Mouse (Mus musculus) heart, embryonic 15.5 days (tissue): ENCODE data around the gene Exph5. TPM values are rescaled to one million over a fixed set of nuclear protein-coding genes. Genes with fewer than 3 reads are reported as not detected.

Experiments
- ATAC-seq: fragments of 200-750 bp; cut with Nextera tagmentation; replicated peaks from 2 replicates; pipeline ENCODE4 v1.8.0; 2017; ENCODE audit warnings: low read depth, moderate TSS enrichment; ENCODE audit not compliant: insufficient number of reproducible peaks, insufficient read depth, low FRiP score
- H3K27ac ChIP-seq: fragments of 300-500 bp; sonication (generic); 2 replicates; pipeline ENCODE4 v1.5.1; 2015; ENCODE audit warnings: mild to moderate bottlenecking, inconsistent platforms
- H3K27me3 ChIP-seq: fragments of 300-500 bp; sonication (generic); 2 replicates; pipeline ENCODE4 v1.6.1; 2015; ENCODE audit warnings: inconsistent platforms
- H3K36me3 ChIP-seq: fragments of 300-500 bp; sonication (generic); 2 replicates; pipeline ENCODE4 v1.6.1; 2015; ENCODE audit warnings: mild to moderate bottlenecking, inconsistent platforms
- H3K4me1 ChIP-seq: fragments of 300-500 bp; sonication (generic); replicated peaks from 2 replicates; pipeline ENCODE4 v1.6.1; 2015; ENCODE audit warnings: inconsistent platforms
- H3K4me2 ChIP-seq: fragments of 300-500 bp; sonication (generic); 2 replicates; pipeline ENCODE4 v1.6.1; 2015; ENCODE audit warnings: inconsistent platforms, mild to moderate bottlenecking, moderate library complexity
- H3K4me3 ChIP-seq: fragments of 300-500 bp; sonication (generic); 2 replicates; pipeline ENCODE4 v1.5.1; 2015; ENCODE audit warnings: mild to moderate bottlenecking, inconsistent platforms
- H3K9ac ChIP-seq: fragments of 300-500 bp; sonication (generic); 2 replicates; pipeline ENCODE4 v1.6.1; 2015; ENCODE audit warnings: mild to moderate bottlenecking, inconsistent platforms
- H3K9me3 ChIP-seq: fragments of 300-500 bp; sonication (generic); replicated peaks from 2 replicates; pipeline ENCODE4 v1.6.1; 2016; ENCODE audit warnings: inconsistent platforms
- WGBS: fragments of 180-500 bp; shearing (Covaris S2); methylation state at CpG from one replicate; pipeline ENCODE4 v1.1.7; 2015; ENCODE audit warnings: mixed read lengths; 5-methylcytosine and 5-hydroxymethylcytosine counted together
- polyA plus RNA-seq: library from polyadenylated mRNA; unstranded; fragments of >200 nt; fragmentation: Nextera tagmentation; extraction: Ambion mirVana; gene quantifications from 2 replicates; pipeline ENCODE4 v1.2.1, GENCODE M21; 2015

The Exph5 gene
- polyA plus RNA-seq, 1 experiment from 2014 or later: 0.31 TPM

DNA sequence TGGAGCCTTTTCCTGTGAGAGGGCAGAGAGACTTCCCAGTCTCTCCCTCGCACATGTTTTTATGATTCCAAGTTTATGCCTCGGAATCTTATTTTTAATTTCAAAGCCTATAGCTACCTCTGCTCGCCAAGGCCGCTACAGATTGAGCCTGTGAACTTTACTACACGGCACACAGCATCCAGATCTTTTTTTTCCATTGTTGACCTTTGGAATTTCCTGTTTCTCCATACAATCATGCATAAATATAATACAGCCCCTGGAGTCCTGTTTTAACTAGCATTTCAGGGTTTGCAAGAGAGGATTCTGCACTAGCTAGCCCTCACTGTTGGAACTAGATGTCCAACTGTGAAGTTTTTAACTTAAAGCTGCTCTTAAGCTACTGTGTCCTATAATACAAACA lies 29.3 kb upstream of the Exph5 start:
- no peak for ATAC-seq
- peaks cover 3% of the 10 kb centered on the region; the same call in 1 of the 2 replicates for H3K4me1 ChIP-seq
- no peaks in the 10 kb centered on the region for H3K36me3 ChIP-seq
- H3K27ac ChIP-seq: peak overlapping the region; percentile 37; the same call in 1 of the 2 replicates
- H3K9ac ChIP-seq: no peak overlapping the region
- H3K27me3 ChIP-seq: no peaks in the 10 kb centered on the region
- H3K4me2 ChIP-seq: no peak overlapping the region
- no peaks in the 10 kb centered on the region for H3K9me3 ChIP-seq
- H3K4me3 ChIP-seq: no peak overlapping the region
- WGBS: 54% methylated on average over 5 of the region's 5 CpGs

DNA sequence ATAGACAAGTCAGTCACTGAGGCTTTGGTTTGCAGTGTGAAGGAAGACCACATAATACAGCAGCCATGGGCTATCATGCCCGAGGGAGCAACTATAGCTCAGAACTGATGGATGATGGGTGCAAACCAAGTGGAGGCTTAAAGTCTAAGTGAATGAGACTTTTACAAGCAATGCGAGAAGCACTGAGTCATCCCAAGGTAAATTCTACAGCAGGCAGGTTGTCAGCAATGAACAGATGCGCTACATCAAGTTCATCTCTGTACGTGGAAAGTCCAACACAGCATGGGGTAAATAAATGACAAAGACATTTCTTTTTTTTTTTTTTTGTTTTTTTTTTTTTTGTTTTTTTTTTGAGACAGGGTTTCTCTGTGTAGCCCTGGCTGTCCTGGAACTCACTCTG lies 28.8 kb upstream of the Exph5 start:
- no peaks in the 10 kb centered on the region for H3K27me3 ChIP-seq
- no peaks in the 10 kb centered on the region for H3K9me3 ChIP-seq
- no peak overlapping the region for H3K9ac ChIP-seq
- no peak overlapping the region for H3K27ac ChIP-seq
- no peak overlapping the region for H3K4me2 ChIP-seq
- no peaks in the 10 kb centered on the region for H3K36me3 ChIP-seq
- peaks cover 3% of the 10 kb centered on the region; the same call in 1 of the 2 replicates for H3K4me1 ChIP-seq
- WGBS: 79% methylated on average over 4 of the region's 4 CpGs
- no peak overlapping the region for H3K4me3 ChIP-seq
- no peak for ATAC-seq

DNA sequence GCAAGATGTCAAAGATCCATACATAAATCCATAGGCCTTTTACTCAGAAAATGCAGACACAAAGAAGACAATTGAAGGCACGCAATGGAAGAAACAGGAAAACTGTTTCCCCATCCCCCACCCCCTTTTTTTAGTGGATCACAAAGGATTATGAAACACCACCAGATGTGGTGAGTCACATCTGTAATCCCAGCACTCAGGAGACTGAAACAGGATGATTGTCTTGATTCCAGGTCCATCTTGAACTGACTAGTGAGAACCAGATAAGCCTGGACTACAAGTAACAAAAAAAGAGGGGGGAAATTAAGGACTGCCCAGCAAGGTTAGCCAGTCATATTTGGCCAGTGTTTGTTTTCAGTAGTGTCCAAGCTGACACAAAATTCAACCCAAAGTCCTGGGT lies 25.1 kb upstream of the Exph5 start:
- 92% methylated on average over 1 of the region's 1 CpGs for WGBS

GRCm38 (mm10) chr9:53278997-53279396 lies 22.5 kb upstream of the Exph5 start:
- Histone ChIP-seq H3K9me3 (no peaks in the 10 kb centered on the region), H3K27ac (no peak overlapping the region), H3K4me1 (no peaks in the 10 kb centered on the region), H3K27me3 (no peaks in the 10 kb centered on the region), H3K9ac (no peak overlapping the region), H3K4me3 (no peak overlapping the region), H3K36me3 (no peaks in the 10 kb centered on the region), H3K4me2 (no peak overlapping the region)
- no peak for ATAC-seq
- WGBS: 88% methylated on average over 2 of the region's 2 CpGs

More for the DNA sequence above, 25.1 kb upstream of the Exph5 start:
- no peak for ATAC-seq
- Histone ChIP-seq H3K36me3 (no peaks in the 10 kb centered on the region), H3K4me3 (no peak overlapping the region), H3K27me3 (no peaks in the 10 kb centered on the region), H3K27ac (no peak overlapping the region), H3K4me2 (no peak overlapping the region), H3K9ac (no peak overlapping the region), H3K9me3 (no peaks in the 10 kb centered on the region), H3K4me1 (no peaks in the 10 kb centered on the region; the same call in 1 of the 2 replicates)

- ATAC-seq: no peak
- WGBS: 73% methylated on average over 6 of the region's 6 CpGs
Observed at GRCm38 (mm10) chr9:53286793-53287192, 14.7 kb upstream of the Exph5 start.

DNA sequence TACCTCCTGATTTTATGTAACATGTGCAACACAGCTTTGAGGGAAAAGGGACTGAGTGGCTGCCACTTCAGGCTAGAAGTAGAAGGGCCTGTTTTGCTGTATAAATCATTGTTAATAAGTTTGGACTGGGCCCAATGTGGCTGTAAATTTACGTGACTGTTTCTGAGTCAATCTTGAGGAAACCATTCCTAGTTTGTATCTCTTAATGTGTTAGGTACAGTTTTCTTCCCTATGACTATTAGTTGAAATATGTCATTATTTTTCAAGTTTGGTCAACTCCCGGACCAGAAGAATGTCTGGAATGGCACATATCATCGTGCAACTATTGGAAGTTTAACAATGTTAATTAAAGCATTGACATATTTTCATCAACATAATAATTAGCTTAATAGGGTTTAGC lies 11.5 kb upstream of the Exph5 start:
- Histone ChIP-seq H3K27ac (no peak overlapping the region), H3K36me3 (no peaks in the 10 kb centered on the region), H3K27me3 (no peaks in the 10 kb centered on the region), H3K9me3 (no peaks in the 10 kb centered on the region), H3K9ac (no peak overlapping the region), H3K4me1 (no peaks in the 10 kb centered on the region), H3K4me2 (no peak overlapping the region), H3K4me3 (no peak overlapping the region)
- ATAC-seq: no peak
- WGBS: 63% methylated on average over 3 of the region's 3 CpGs

More at GRCm38 (mm10) chr9:53286793-53287192, 14.7 kb upstream of the Exph5 start:
- no peak overlapping the region for H3K27ac ChIP-seq
- no peak overlapping the region for H3K4me3 ChIP-seq
- no peaks in the 10 kb centered on the region for H3K27me3 ChIP-seq
- H3K4me2 ChIP-seq: no peak overlapping the region
- no peaks in the 10 kb centered on the region for H3K36me3 ChIP-seq
- H3K4me1 ChIP-seq: no peaks in the 10 kb centered on the region
- no peaks in the 10 kb centered on the region for H3K9me3 ChIP-seq
- H3K9ac ChIP-seq: no peak overlapping the region

GRCm38 (mm10) chr9:53292833-53293232 lies 8.6 kb upstream of the Exph5 start:
- no peak for ATAC-seq
- H3K27me3 ChIP-seq: no peaks in the 10 kb centered on the region

GRCm38 (mm10) chr9:53301801-53302311 lies 386 bp downstream of the Exph5 start:
- no peak for ATAC-seq
- peak overlapping the region; percentile 50 for H3K4me3 ChIP-seq

More at GRCm38 (mm10) chr9:53292833-53293232, 8.6 kb upstream of the Exph5 start:
- Histone ChIP-seq H3K4me2 (no peak overlapping the region), H3K9me3 (no peaks in the 10 kb centered on the region), H3K36me3 (no peaks in the 10 kb centered on the region), H3K9ac (no peak overlapping the region), H3K4me3 (no peak overlapping the region), H3K27ac (no peak overlapping the region), H3K4me1 (no peaks in the 10 kb centered on the region)

DNA sequence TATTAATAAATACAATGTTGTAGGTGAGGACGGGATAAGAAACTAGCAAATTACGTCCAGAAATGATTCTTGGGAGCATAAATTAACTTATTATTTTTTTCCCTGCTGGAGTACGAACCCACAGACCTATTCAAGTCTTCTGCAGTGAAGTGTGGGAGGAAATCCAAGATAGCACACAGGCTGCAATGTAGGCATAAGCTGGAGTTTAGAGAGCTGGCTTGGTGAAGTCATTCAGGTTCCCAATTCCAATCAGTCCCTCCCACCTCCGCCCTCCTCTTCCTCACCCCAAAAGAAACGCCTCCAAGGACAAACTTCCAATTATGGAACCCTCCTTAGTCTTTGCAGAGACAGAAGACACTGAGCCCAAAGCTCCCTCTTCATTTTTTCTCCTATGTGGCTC lies 945 bp downstream of the Exph5 start:
- no peaks in the 10 kb centered on the region for H3K9me3 ChIP-seq
- no peak overlapping the region for H3K27ac ChIP-seq
- no peak for ATAC-seq
- peaks cover 16% of the 10 kb centered on the region; the same call in 1 of the 2 replicates for H3K27me3 ChIP-seq
- WGBS: 61% methylated on average over 5 of the region's 5 CpGs
- peaks cover 5% of the 10 kb centered on the region for H3K4me1 ChIP-seq
- peak overlapping the region; percentile 50; the same call in 1 of the 2 replicates for H3K4me3 ChIP-seq
- peak overlapping the region; percentile 85 for H3K4me2 ChIP-seq
- H3K9ac ChIP-seq: no peak overlapping the region
- no peaks in the 10 kb centered on the region for H3K36me3 ChIP-seq

More at GRCm38 (mm10) chr9:53301801-53302311, 386 bp downstream of the Exph5 start:
- Histone ChIP-seq H3K27ac (no peak overlapping the region), H3K4me1 (peaks cover 5% of the 10 kb centered on the region), H3K36me3 (no peaks in the 10 kb centered on the region), H3K27me3 (peaks cover 16% of the 10 kb centered on the region; the same call in 1 of the 2 replicates), H3K9me3 (no peaks in the 10 kb centered on the region), H3K4me2 (peak overlapping the region; percentile 85), H3K9ac (peak overlapping the region; percentile 40; the same call in 1 of the 2 replicates)
- WGBS: 5% methylated on average over 19 of the region's 19 CpGs

DNA sequence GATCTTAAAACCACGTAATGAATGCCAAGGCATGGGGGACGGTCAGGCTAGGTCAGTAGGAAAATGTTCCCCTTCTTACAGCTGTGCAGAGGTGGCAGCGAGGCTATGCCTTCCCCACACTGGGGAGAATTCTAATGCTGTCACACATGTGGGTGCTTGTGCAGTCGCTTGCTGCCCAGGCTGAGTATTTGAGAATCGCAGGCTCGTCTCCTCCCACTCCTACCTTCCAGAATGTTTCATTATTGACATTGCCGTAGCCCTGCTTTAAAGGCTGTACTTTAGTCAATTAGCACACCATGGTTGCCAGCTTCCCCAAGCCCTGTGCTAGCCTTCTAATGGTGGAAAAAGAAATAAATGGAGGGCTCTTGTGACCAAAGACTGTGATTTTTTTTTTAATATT lies 6.4 kb downstream of the Exph5 start:
- Histone ChIP-seq H3K27ac (no peak overlapping the region), H3K9me3 (no peaks in the 10 kb centered on the region), H3K9ac (no peak overlapping the region), H3K4me2 (no peak overlapping the region), H3K36me3 (no peaks in the 10 kb centered on the region), H3K4me1 (no peaks in the 10 kb centered on the region), H3K4me3 (no peak overlapping the region), H3K27me3 (peaks cover 6% of the 10 kb centered on the region; the same call in 1 of the 2 replicates)
- WGBS: 61% methylated on average over 7 of the region's 7 CpGs
- ATAC-seq: no peak

DNA sequence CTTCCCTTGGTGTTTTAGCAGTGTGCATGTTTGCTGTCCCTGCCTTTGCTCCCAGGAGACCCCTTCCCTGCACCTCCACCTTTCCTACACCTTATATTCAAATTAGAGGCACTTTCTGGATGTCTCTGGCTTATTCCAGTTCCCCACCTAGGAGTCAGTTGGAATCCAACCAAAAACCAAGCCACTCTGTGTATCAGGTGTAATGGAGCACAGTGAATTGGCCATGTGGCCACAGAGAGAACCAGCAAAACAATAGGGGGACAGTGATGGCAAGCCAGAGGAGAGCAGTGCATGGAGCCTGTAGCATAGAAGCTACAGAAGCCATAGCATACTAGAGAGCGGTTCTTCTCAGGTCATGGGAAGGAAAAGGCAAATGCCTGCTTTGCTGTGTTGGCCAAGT lies 11.5 kb downstream of the Exph5 start:
- no peaks in the 10 kb centered on the region for H3K36me3 ChIP-seq
- H3K9me3 ChIP-seq: no peaks in the 10 kb centered on the region
- no peak overlapping the region for H3K4me2 ChIP-seq
- no peak overlapping the region for H3K27ac ChIP-seq
- H3K4me1 ChIP-seq: no peaks in the 10 kb centered on the region
- WGBS: 91% methylated on average over 1 of the region's 1 CpGs
- H3K27me3 ChIP-seq: no peaks in the 10 kb centered on the region
- no peak for ATAC-seq
- no peak overlapping the region for H3K9ac ChIP-seq
- no peak overlapping the region for H3K4me3 ChIP-seq
